Comparison of ENCODE assay signal across 10 mouse cellular contexts in genomic region chr5:5261725-5262296, GRCm38 (mm10).
A peak's percentile ranks its signal among the peaks of the same experiment; 100 is the strongest.
DNase-seq lines count a peak whose midpoint lies in the region; ATAC-seq and TF ChIP-seq lines count a peak whose summit lies in the region.
"Had no signal": no experiment of that assay in that cellular context is flagged by ENCODE, and none has a peak within 500 bp of the region (broad histone marks: within the 10 kb centered on the region; RNA-seq: fewer than 3 reads in every experiment).

No protein-coding gene starts in this region.

- 45% methylated on average over 14 of the region's 14 CpGs for WGBS in heart, embryonic 16.5 days
- WGBS in lung, postnatal 0 days, result 30% methylated on average over 14 of the region's 14 CpGs

- DNase-seq in heart, adult 9 months (ENCODE audit: low spot score in 2 of 2), result peak; percentile 5 to 20
- DNase-seq in heart, postnatal 14 days, result no peak
- peak; percentile 48 for DNase-seq in MN1 (ENCODE audit: low spot score)
- DNase-seq in lung, postnatal 0 days (ENCODE audit: low spot score), result peak; percentile 50
- no peak for DNase-seq in gastrocnemius, postnatal 36 days
- DNase-seq in layer of hippocampus, adult 9-10 months (ENCODE audit: low spot score), result no peak
- DNase-seq: right cerebral cortex, postnatal 14 days had no signal

- peak; percentile 11; the same call in 1 of the 2 replicates for TF ChIP-seq CTCF in lung, postnatal 0 days (IDR thresholded peaks at IDR 0.05)

- H3K36me3 ChIP-seq in heart, embryonic 16.5 days (ENCODE audit: control insufficient read depth, insufficient read depth), result no peaks in the 10 kb centered on the region
- H3K36me3 ChIP-seq in lung, postnatal 0 days (ENCODE audit: insufficient read depth, low read length), result no peaks in the 10 kb centered on the region

- H3K27me3 ChIP-seq in heart, embryonic 16.5 days (ENCODE audit: control insufficient read depth, insufficient read depth, low read length), result no peaks in the 10 kb centered on the region
- no peaks in the 10 kb centered on the region for H3K27me3 ChIP-seq in lung, postnatal 0 days (replicated peaks; ENCODE audit: insufficient read depth, low read length)

- peak; percentile 97 for TF ChIP-seq EP300 in lung, postnatal 0 days (IDR thresholded peaks at IDR 0.05)

- H3K4me2 ChIP-seq in heart, embryonic 16.5 days (ENCODE audit: low read depth, low read length), result peak overlapping the region; percentile 56
- peak overlapping the region; percentile 40 for H3K4me2 ChIP-seq in lung, postnatal 0 days (replicated peaks; ENCODE audit: low read depth, low read length)

- intact Hi-C loops in heart, postnatal 14 days (cut with DNase I), result loop anchor here (2.0 to 10.0 kb wide), 2 partner anchors 119 to 223 kb away; no protein-coding TSS in a partner anchor
- intact Hi-C loops in gastrocnemius, postnatal 36 days (cut with DNase I), result no loop called here

- H3K27ac ChIP-seq in heart, embryonic 16.5 days (ENCODE audit: low read length), result peak overlapping the region; percentile 74
- peak overlapping the region; percentile 62 for H3K27ac ChIP-seq in lung, postnatal 0 days (ENCODE audit: low read length)

- peaks cover 26% of the 10 kb centered on the region for H3K4me1 ChIP-seq in heart, embryonic 16.5 days (ENCODE audit: control insufficient read depth, insufficient read depth, low read length)
- peaks cover 11% of the 10 kb centered on the region; the same call in 1 of the 2 replicates for H3K4me1 ChIP-seq in lung, postnatal 0 days (ENCODE audit: insufficient read depth, low read depth, low read length)

- H3K9me3 ChIP-seq in heart, embryonic 16.5 days (replicated peaks; ENCODE audit: control insufficient read depth, low read length), result no peaks in the 10 kb centered on the region
- H3K9me3 ChIP-seq in lung, postnatal 0 days (ENCODE audit: low read length), result no peaks in the 10 kb centered on the region

- H3K4me3 ChIP-seq in heart, embryonic 16.5 days (ENCODE audit: low read length), result peak overlapping the region; percentile 37
- H3K4me3 ChIP-seq in lung, postnatal 0 days (ENCODE audit: low read depth, low read length), result 0 out of 2 replicates have a peak overlapping the region, but pooled peaks have one; percentile 16

- ATAC-seq in heart, embryonic 16.5 days (replicated peaks; ENCODE audit: extremely low read depth, insufficient read depth, low FRiP score), result 0 out of 2 replicates have a peak, but pooled peaks have one; percentile 12
- ATAC-seq in lung, postnatal 0 days, result peak; percentile 73
- ATAC-seq in megakaryocyte-erythroid progenitor cell, adult 5-6 weeks (replicated peaks; ENCODE audit: low FRiP score, low TSS enrichment, poor library complexity, severe bottlenecking), result no peak
- ATAC-seq: CD4-positive, CD25-positive, alpha-beta regulatory T cell, adult 4 months had no signal

- peak overlapping the region; percentile 51 for H3K9ac ChIP-seq in heart, embryonic 16.5 days (ENCODE audit: low read length)
- H3K9ac ChIP-seq in lung, postnatal 0 days (replicated peaks; ENCODE audit: low read depth), result peak overlapping the region; percentile 23; the same call in 1 of the 2 replicates

Comparison
In these comparisons a context has a peak if more than half of its experiments do, and no peak if none do; other contexts are left out.
1. DNase-seq: peak in heart, adult 9 months (2 of 2), MN1 (single experiment) and lung, postnatal 0 days (single experiment); none in heart, postnatal 14 days (0 of 2), gastrocnemius, postnatal 36 days (0 of 2) and layer of hippocampus, adult 9-10 months (single experiment).